Mouse (Mus musculus): ENCODE data around the gene Ldb1. TPM values are rescaled to one million over a fixed set of nuclear protein-coding genes. Genes with fewer than 3 reads are reported as not detected.

Ldb1 gene
- polyA plus RNA-seq, 1 experiment from 2014 or later: 73.9 TPM

DNA sequence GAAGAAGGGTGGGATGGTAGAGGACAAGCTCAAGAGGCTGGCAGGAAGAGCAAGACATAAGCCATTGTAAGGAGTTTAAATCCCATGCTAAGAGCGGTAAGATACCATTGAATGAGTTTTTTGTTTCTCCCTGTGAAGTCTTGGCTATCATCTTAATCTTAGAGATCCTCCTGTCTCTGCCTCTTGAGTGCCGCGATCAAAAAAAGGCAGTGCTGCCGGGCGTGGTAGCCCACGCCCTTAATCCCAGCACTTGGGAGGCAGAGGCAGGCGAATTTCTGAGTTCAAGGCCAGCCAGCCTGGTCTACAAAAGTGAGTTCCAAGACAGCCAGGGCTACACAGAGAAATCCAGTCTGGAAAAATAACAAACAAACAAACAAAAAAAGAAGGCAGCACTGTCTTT is 13.5 kb upstream of the Ldb1 start:
- Histone ChIP-seq H3K4me1 (peaks cover 15% of the 10 kb centered on the region; the same call in 1 of the 2 replicates), H3K9me3 (no peaks in the 10 kb centered on the region), H3K27me3 (replicated peaks) (no peaks in the 10 kb centered on the region), H3K4me2 (peak overlapping the region; percentile 72; the same call in 1 of the 2 replicates), H3K4me3 (replicated peaks) (peak overlapping the region; percentile 99; the same call in 1 of the 2 replicates), H3K27ac (no peak overlapping the region), H3K9ac (no peak overlapping the region), H3K36me3 (peaks cover 15% of the 10 kb centered on the region)
- 90% methylated on average over 7 of the region's 7 CpGs for WGBS
- no peak for ATAC-seq (ENCODE audit: insufficient read depth, low FRiP score, low read depth)

DNA sequence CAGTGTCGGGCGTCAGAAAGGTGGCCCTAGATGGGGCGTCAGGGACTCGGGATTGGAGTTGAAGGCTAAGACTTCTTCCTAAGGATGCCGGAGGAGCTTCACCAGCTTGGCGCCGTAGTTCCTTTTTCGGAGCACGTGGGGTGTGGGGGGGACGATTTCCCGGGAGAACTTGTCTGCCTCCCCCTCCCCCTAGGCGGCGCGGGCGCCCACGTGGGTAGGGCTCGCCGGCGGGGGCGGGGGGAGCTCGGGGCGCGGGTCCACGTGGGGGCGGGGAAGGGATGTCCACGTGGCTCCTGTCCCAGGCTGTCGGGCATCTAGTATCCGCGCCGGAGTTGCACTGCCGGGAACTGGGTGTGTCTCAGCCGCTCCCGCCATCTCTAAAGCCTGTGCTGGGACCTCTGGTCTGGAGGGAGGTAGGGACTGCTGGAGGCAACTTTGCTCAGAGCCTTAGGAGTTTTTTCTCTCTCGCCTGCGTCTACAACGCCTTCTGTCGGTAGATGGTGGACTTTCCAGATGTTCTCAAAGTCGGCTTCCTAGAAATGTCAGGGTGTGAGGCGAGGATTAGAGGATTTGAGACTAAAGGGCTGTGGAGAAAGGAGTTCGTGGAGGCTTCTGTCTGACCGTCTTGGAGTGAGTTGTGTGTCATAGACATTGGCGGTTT is 12.1 kb upstream of the Ldb1 start:
- Histone ChIP-seq H3K9ac (peak overlapping the region; percentile 89), H3K4me3 (replicated peaks) (peak overlapping the region; percentile 99), H3K9me3 (no peaks in the 10 kb centered on the region), H3K36me3 (peaks cover under 1% of the 10 kb centered on the region), H3K4me2 (peak overlapping the region; percentile 72), H3K4me1 (peaks cover 15% of the 10 kb centered on the region; the same call in 1 of the 2 replicates), H3K27ac (peak overlapping the region; percentile 98), H3K27me3 (replicated peaks) (no peaks in the 10 kb centered on the region)
- peak; percentile 80 for ATAC-seq (ENCODE audit: insufficient read depth, low FRiP score, low read depth)
- WGBS: under 1% methylated on average over 32 of the region's 42 CpGs

DNA sequence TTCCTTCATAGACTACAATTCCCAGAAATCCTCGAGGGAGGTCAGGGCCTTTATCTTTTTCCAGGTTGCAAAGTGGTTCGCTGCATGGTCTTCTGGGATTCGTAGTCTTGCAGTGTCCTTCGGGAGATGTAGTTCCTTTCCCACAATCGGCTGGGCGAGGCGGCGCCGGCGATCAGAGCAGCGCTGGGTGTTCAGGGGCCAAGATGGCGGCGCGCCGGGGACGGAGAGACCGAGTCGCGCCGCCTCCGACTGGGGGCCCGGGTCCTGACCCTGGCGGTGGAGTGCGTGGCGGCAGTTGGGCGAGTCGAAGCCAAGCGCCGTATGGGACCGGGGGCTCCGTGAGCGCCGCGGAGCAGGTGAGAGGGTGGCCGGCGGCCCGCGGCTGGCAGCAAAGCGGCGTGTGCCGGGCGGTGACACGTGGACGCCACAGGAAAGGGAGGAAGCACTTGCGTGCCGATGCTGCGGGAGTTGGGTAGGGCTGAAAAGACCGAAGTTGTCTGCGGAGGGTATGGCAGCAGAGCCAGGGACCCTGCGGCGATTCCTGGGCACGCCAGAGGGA is 11.5 kb upstream of the Ldb1 start:
- H3K9ac ChIP-seq: peak overlapping the region; percentile 89
- H3K4me3 ChIP-seq (replicated peaks): peak overlapping the region; percentile 99
- H3K27me3 ChIP-seq (replicated peaks): no peaks in the 10 kb centered on the region
- no peaks in the 10 kb centered on the region for H3K9me3 ChIP-seq
- H3K4me2 ChIP-seq: peak overlapping the region; percentile 72
- WGBS: under 1% methylated on average over 52 of the region's 52 CpGs
- H3K36me3 ChIP-seq: no peaks in the 10 kb centered on the region; the same call in 1 of the 2 replicates
- peak; percentile 94 for ATAC-seq (ENCODE audit: insufficient read depth, low FRiP score, low read depth)
- peaks cover 15% of the 10 kb centered on the region; the same call in 1 of the 2 replicates for H3K4me1 ChIP-seq
- H3K27ac ChIP-seq: peak overlapping the region; percentile 98

DNA sequence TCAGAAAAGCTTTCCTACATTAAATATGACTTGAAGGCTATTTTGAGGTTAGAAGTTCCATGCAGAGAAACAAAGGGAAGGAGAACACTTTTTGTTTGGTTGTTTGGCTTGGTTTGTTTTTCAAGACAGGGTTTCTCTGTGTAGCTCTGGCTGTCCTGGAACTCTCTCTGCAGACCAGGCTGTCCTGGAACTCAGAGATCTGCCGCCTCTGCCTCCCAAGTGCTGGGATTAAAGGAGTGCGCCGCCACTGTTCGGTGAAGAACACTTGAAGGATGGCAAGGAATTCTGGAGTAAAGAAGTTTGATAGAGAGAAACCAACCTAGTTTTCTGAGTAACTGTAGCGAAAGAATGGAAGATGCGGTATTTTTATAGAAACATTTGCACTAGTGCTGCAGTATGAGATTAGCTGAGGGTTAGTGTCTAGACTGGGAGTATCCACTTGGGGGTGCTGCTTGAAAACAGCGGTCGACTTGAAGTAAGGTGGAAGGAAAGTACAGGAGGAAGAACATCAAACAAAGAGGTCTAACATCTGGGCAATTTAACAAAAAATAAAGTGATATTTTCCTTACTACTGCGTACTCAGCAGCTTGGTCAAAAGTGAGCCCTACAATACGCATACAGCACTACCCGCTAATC is 10.9 kb upstream of the Ldb1 start:
- no peak overlapping the region for H3K9ac ChIP-seq
- H3K4me1 ChIP-seq: peaks cover 15% of the 10 kb centered on the region; the same call in 1 of the 2 replicates
- no peaks in the 10 kb centered on the region for H3K9me3 ChIP-seq
- WGBS: 1% methylated on average over 11 of the region's 11 CpGs
- peak overlapping the region; percentile 72 for H3K4me2 ChIP-seq
- H3K27me3 ChIP-seq (replicated peaks): no peaks in the 10 kb centered on the region
- H3K4me3 ChIP-seq (replicated peaks): peak overlapping the region; percentile 99
- no peaks in the 10 kb centered on the region; the same call in 1 of the 2 replicates for H3K36me3 ChIP-seq
- ATAC-seq (ENCODE audit: insufficient read depth, low FRiP score, low read depth): peak; percentile 65
- H3K27ac ChIP-seq: peak overlapping the region; percentile 98

GRCm38 (mm10) chr19:46050462-46050861 is 5.4 kb upstream of the Ldb1 start:
- Histone ChIP-seq H3K27me3 (replicated peaks) (no peaks in the 10 kb centered on the region), H3K27ac (no peak overlapping the region), H3K36me3 (no peaks in the 10 kb centered on the region), H3K9ac (no peak overlapping the region), H3K4me2 (no peak overlapping the region), H3K9me3 (no peaks in the 10 kb centered on the region), H3K4me1 (peaks cover 14% of the 10 kb centered on the region), H3K4me3 (replicated peaks) (no peak overlapping the region)
- ATAC-seq (ENCODE audit: insufficient read depth, low FRiP score, low read depth): no peak
- 58% methylated on average over 2 of the region's 2 CpGs for WGBS

GRCm38 (mm10) chr19:46049129-46049528 is 4.1 kb upstream of the Ldb1 start:
- Histone ChIP-seq H3K9ac (no peak overlapping the region), H3K36me3 (no peaks in the 10 kb centered on the region), H3K9me3 (no peaks in the 10 kb centered on the region), H3K27ac (no peak overlapping the region), H3K4me3 (replicated peaks) (no peak overlapping the region), H3K4me1 (peaks cover 14% of the 10 kb centered on the region), H3K27me3 (replicated peaks) (no peaks in the 10 kb centered on the region), H3K4me2 (no peak overlapping the region)
- 68% methylated on average over 4 of the region's 4 CpGs for WGBS
- ATAC-seq (ENCODE audit: insufficient read depth, low FRiP score, low read depth): no peak

GRCm38 (mm10) chr19:46047426-46047825 is 2.4 kb upstream of the Ldb1 start:
- Histone ChIP-seq H3K36me3 (no peaks in the 10 kb centered on the region), H3K9me3 (no peaks in the 10 kb centered on the region), H3K27ac (no peak overlapping the region), H3K4me2 (no peak overlapping the region), H3K27me3 (replicated peaks) (no peaks in the 10 kb centered on the region), H3K4me3 (replicated peaks) (no peak overlapping the region), H3K4me1 (peaks cover 26% of the 10 kb centered on the region), H3K9ac (no peak overlapping the region)
- no peak for ATAC-seq (ENCODE audit: insufficient read depth, low FRiP score, low read depth)
- 66% methylated on average over 2 of the region's 2 CpGs for WGBS

- no peak overlapping the region for H3K4me3 ChIP-seq (replicated peaks)
- no peak overlapping the region for H3K9ac ChIP-seq
- H3K27me3 ChIP-seq (replicated peaks): no peaks in the 10 kb centered on the region
- H3K4me2 ChIP-seq: peak overlapping the region; percentile 90
- H3K4me1 ChIP-seq: peaks cover 34% of the 10 kb centered on the region
- H3K9me3 ChIP-seq: no peaks in the 10 kb centered on the region
- H3K27ac ChIP-seq: peak overlapping the region; percentile 99
- no peak for ATAC-seq (ENCODE audit: insufficient read depth, low FRiP score, low read depth)
- WGBS: 5% methylated on average over 10 of the region's 10 CpGs
- H3K36me3 ChIP-seq: no peaks in the 10 kb centered on the region
Measured at GRCm38 (mm10) chr19:46046621-46047025, 1.6 kb upstream of the Ldb1 start.

DNA sequence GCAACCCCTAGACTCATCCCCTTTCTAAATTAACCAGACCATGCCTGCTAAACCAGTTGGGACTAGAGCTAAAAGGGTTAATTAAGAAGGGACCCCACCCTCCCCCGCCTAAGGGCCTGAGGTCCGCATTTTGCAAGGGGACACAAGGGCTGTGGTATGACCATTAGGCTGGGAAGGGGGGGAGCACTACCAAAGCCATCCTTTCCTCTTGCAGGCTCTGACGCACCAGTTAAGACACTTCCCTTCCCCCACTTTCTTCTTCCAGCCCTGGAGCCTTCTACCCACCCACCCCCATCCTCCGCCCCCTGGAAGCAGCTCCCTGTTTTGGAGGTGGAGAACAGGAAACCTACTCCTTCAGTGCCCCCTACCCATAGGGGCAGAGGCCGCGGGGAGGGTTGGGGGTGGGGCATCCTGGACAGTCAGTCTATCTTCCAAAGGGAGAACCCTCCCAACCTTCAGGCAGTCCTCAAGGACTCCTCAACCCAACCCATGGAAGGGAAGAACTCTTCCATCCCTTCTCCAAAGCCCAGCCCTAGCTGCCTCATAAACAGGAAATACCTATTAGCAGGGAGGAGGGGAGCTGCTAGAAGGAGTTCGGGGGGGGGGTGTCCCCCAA is 790 bp upstream of the Ldb1 start:
- no peaks in the 10 kb centered on the region for H3K36me3 ChIP-seq
- H3K9ac ChIP-seq: peak overlapping the region; percentile 97
- peak overlapping the region; percentile 99 for H3K27ac ChIP-seq
- peak overlapping the region; percentile 90 for H3K4me2 ChIP-seq
- no peaks in the 10 kb centered on the region for H3K27me3 ChIP-seq (replicated peaks)
- H3K4me3 ChIP-seq (replicated peaks): peak overlapping the region; percentile 95
- H3K9me3 ChIP-seq: no peaks in the 10 kb centered on the region
- ATAC-seq (ENCODE audit: insufficient read depth, low FRiP score, low read depth): peak; percentile 57
- WGBS: 0% methylated on average over 7 of the region's 7 CpGs
- peaks cover 42% of the 10 kb centered on the region for H3K4me1 ChIP-seq

GRCm38 (mm10) chr19:46044271-46044992 is 582 bp downstream of the Ldb1 start, which contains the start of gene Pprc1:
Gene Pprc1, plus strand, starts transcription at chr19:46044886.
- peak within 1 kb of the TSS; percentile 97 for H3K9ac ChIP-seq
- ATAC-seq (ENCODE audit: insufficient read depth, low FRiP score, low read depth): no peak; the same call in 1 of the 2 replicates
- no peaks in the 10 kb centered on the region for H3K9me3 ChIP-seq
- peak within 1 kb of the TSS; percentile 95 for H3K4me3 ChIP-seq (replicated peaks)
- peak within 1 kb of the TSS; percentile 99 for H3K27ac ChIP-seq
- peak within 1 kb of the TSS; percentile 90 for H3K4me2 ChIP-seq
- no peaks in the 10 kb centered on the region for H3K36me3 ChIP-seq
- H3K27me3 ChIP-seq (replicated peaks): no peaks in the 10 kb centered on the region
- H3K4me1 ChIP-seq: peaks cover 50% of the 10 kb centered on the region
- WGBS: 1% methylated on average over 28 of the region's 34 CpGs

DNA sequence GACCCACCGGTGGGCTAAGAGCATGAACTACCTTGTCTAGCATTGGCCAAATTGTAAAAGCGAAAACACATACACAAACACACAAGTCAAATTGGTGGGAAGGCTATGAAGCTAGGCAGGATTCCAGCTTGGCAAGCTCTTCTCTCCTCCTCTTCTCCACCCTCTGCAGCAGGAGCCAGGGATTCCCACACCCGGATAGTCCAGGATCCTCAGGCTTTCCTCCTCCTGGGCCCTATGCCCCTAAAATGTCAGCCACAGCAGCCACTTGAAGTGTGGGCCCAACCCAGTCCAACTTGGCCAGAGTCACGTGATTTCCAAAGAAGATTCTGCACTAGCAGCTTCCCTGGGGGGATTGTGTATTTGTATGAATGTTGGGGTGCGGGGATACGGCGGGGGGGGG is 1.6 kb downstream of the Ldb1 start:
- no peaks in the 10 kb centered on the region for H3K9me3 ChIP-seq
- H3K27me3 ChIP-seq (replicated peaks): no peaks in the 10 kb centered on the region
- H3K36me3 ChIP-seq: no peaks in the 10 kb centered on the region
- peak overlapping the region; percentile 95 for H3K4me3 ChIP-seq (replicated peaks)
- no peak for ATAC-seq (ENCODE audit: insufficient read depth, low FRiP score, low read depth)
- H3K4me1 ChIP-seq: peaks cover 50% of the 10 kb centered on the region
- H3K27ac ChIP-seq: peak overlapping the region; percentile 99
- H3K9ac ChIP-seq: no peak overlapping the region
- 46% methylated on average over 7 of the region's 7 CpGs for WGBS
- peak overlapping the region; percentile 90 for H3K4me2 ChIP-seq
